Mouse (Mus musculus) midbrain, embryonic 11.5 days (tissue): ENCODE measurements around the gene Rnaseh2b. TPM values are rescaled to one million over a fixed set of nuclear protein-coding genes. Genes with fewer than 3 reads are reported as not detected.

Experiments used
- ATAC-seq: fragments of 200-750 bp; cut with Nextera tagmentation; 2 replicates; pipeline ENCODE4 v1.8.0; 2017; ENCODE audit warnings: moderate TSS enrichment, moderate library complexity; ENCODE audit not compliant: low FRiP score
- DNase-seq: peaks from one replicate; pipeline ENCODE4 v3.0.0; 2015; ENCODE audit warnings: low spot score; ENCODE audit errors: missing footprints
- H3K27ac ChIP-seq: fragments of 300-500 bp; sonication (generic); 2 replicates; pipeline ENCODE4 v1.5.1; 2014; ENCODE audit warnings: low read depth, low read length
- H3K27me3 ChIP-seq: fragments of 300-500 bp; sonication (generic); 2 replicates; pipeline ENCODE4 v1.6.1; 2014; ENCODE audit warnings: mild to moderate bottlenecking, low read length, moderate library complexity, mixed read lengths; ENCODE audit not compliant: control insufficient read depth, insufficient read depth
- H3K36me3 ChIP-seq: fragments of 300-500 bp; sonication (generic); 2 replicates; pipeline ENCODE4 v1.6.1; 2014; ENCODE audit warnings: mild to moderate bottlenecking, low read length, moderate library complexity, mixed read lengths; ENCODE audit not compliant: control insufficient read depth, insufficient read depth
- H3K4me1 ChIP-seq: fragments of 300-500 bp; sonication (generic); 2 replicates; pipeline ENCODE4 v1.6.1; 2014; ENCODE audit warnings: low read length; ENCODE audit not compliant: control insufficient read depth, insufficient read depth
- H3K4me2 ChIP-seq: fragments of 300-500 bp; sonication (generic); 2 replicates; pipeline ENCODE4 v1.6.1; 2014; ENCODE audit warnings: mild to moderate bottlenecking, moderate library complexity
- H3K4me3 ChIP-seq: fragments of 300-500 bp; sonication (generic); 2 replicates; pipeline ENCODE4 v1.5.1; 2014; ENCODE audit warnings: low read depth, low read length
- H3K9ac ChIP-seq: fragments of 300-500 bp; sonication (generic); 2 replicates; pipeline ENCODE4 v1.6.1; 2014; ENCODE audit warnings: low read length
- H3K9me3 ChIP-seq: fragments of 300-500 bp; sonication (generic); 2 replicates; pipeline ENCODE4 v1.6.1; 2016; ENCODE audit warnings: low read length; ENCODE audit not compliant: control insufficient read depth
- WGBS: fragments of 180-500 bp; shearing (Covaris S2); extraction: QIAGEN DNeasy Blood & Tissue Kit; methylation state at CpG from one replicate; pipeline ENCODE4 v1.1.7; 2014; 5-methylcytosine and 5-hydroxymethylcytosine counted together
- polyA plus RNA-seq: library from polyadenylated mRNA; unstranded; fragments of >200 nt; fragmentation: Nextera tagmentation; extraction: Ambion mirVana; gene quantifications from 2 replicates; pipeline ENCODE4 v1.2.1, GENCODE M21; 2014

Gene Rnaseh2b
- polyA plus RNA-seq, 1 experiment from 2014 or later: 78.1 TPM

DNA sequence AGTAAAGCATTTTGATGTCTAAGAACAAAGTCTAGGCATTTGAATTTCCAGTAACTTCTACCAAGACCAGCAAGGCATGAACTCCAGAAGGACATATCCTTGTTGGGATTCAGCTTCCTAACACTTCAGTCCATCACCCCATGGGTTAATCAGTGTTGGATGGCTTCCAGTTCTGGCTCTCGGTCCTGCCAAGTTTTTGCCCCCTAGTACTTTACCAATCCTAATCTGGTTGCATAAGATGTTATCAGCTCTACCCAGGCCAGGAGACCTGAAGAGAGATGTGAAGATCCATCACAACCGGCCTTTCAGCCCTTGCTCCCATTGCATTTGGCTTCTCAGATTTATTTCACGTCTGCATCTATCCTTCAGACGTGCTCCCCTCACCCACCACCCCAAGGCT, 129.9 kb downstream of the Rnaseh2b start:
- H3K27me3 ChIP-seq: no peaks in the 10 kb centered on the region
- no peak for ATAC-seq
- H3K4me3 ChIP-seq: no peak overlapping the region
- no peaks in the 10 kb centered on the region for H3K9me3 ChIP-seq
- DNase-seq: no peak
- no peak overlapping the region for H3K4me2 ChIP-seq
- no peak overlapping the region for H3K9ac ChIP-seq
- H3K4me1 ChIP-seq: no peaks in the 10 kb centered on the region
- 89% methylated on average over 4 of the region's 4 CpGs for WGBS
- no peak overlapping the region for H3K27ac ChIP-seq
- H3K36me3 ChIP-seq: no peaks in the 10 kb centered on the region

Other genes starting within 250 kb of the Rnaseh2b start
- gene Dleu7, start 458 bp downstream of the Rnaseh2b start, polyA plus RNA-seq: 3.7 and 5.1 TPM in 2 replicates
- gene Gucy1b2, start 163.7 kb downstream of the Rnaseh2b start, polyA plus RNA-seq: 0.70 and 0.92 TPM in 2 replicates